Mouse (Mus musculus) CH12.LX (cell line): Measurements from ENCODE around the gene Rgs9bp. TPM values are rescaled to one million over a fixed set of nuclear protein-coding genes. Genes with fewer than 3 reads are reported as not detected.

Experiments
- DNase-seq: peaks from one replicate; pipeline ENCODE4 v3.0.0-alpha.2; 2013; ENCODE audit errors: extremely low read depth
- H3K27ac ChIP-seq: 2 replicates; pipeline ENCODE4 v1.5.1; 2012; ENCODE audit warnings: low read depth, mild to moderate bottlenecking, control low read depth, moderate library complexity; ENCODE audit not compliant: insufficient read depth
- H3K27me3 ChIP-seq: replicated peaks from 2 replicates; pipeline ENCODE3; 2012; ENCODE audit warnings: inconsistent platforms
- H3K36me3 ChIP-seq, 2 experiments: replicated peaks in 1 of 2; 2 replicates each; pipeline versions ENCODE3 to v1.6.1; 2012; ENCODE audit warnings: inconsistent platforms in 1 of 2, low read length in 1 of 2, mild to moderate bottlenecking in 1 of 2, mixed read lengths in 1 of 2, moderate library complexity in 1 of 2; ENCODE audit not compliant: control insufficient read depth in 1 of 2, insufficient read depth in 1 of 2
- H3K4me1 ChIP-seq, 2 experiments: 2 replicates each; pipeline ENCODE4 v1.6.1; 2012; ENCODE audit warnings: inconsistent platforms in 1 of 2, moderate library complexity in 1 of 2; ENCODE audit not compliant: insufficient read depth in 2 of 2, control insufficient read depth in 1 of 2
- H3K4me2 ChIP-seq: 2 replicates; pipeline ENCODE4 v1.6.1; 2012; ENCODE audit warnings: low read depth, mild to moderate bottlenecking, control low read depth; ENCODE audit not compliant: poor library complexity, insufficient read depth, severe bottlenecking
- H3K4me3 ChIP-seq, 3 experiments: fragments of 150-350 bp in 1 of 3; sonication (generic) in 1 of 3; replicated peaks in 1 of 3; 2 replicates each; pipeline versions ENCODE3 to v1.5.1; 2011 to 2012; ENCODE audit warnings: low read depth in 2 of 3, low read length in 2 of 3, mild to moderate bottlenecking in 2 of 3, moderate library complexity in 2 of 3, control low read depth in 1 of 3, improper control_type of control experiment in 1 of 3, inconsistent platforms in 1 of 3, mixed read lengths in 1 of 3; ENCODE audit not compliant: poor library complexity in 1 of 3
- H3K79me2 ChIP-seq: replicated peaks from 2 replicates; pipeline ENCODE4 v1.6.1; 2012; ENCODE audit warnings: mild to moderate bottlenecking, moderate library complexity; ENCODE audit not compliant: control insufficient read depth, poor library complexity, insufficient read depth, severe bottlenecking; ENCODE audit errors: extremely low read depth
- H3K9ac ChIP-seq: 2 replicates; pipeline ENCODE4 v1.6.1; 2012; ENCODE audit warnings: low read depth, mild to moderate bottlenecking, control low read depth, moderate library complexity; ENCODE audit not compliant: insufficient read depth
- H3K9me3 ChIP-seq: replicated peaks from 2 replicates; pipeline ENCODE3; 2012; ENCODE audit warnings: low read length, inconsistent platforms, mixed read lengths
- BHLHE40 ChIP-seq: IDR thresholded peaks from 2 replicates; pipeline ENCODE4 v1.6.1; 2011; ENCODE audit warnings: mild to moderate bottlenecking, low read depth, low read length, improper control_type of control experiment
- CHD2 ChIP-seq: IDR thresholded peaks from 2 replicates; pipeline ENCODE4 v1.6.1; 2011; ENCODE audit warnings: low read length, improper control_type of control experiment
- CTCF ChIP-seq, 2 experiments: IDR thresholded peaks in 1 of 2; conservative IDR thresholded peaks in 1 of 2; 2 replicates each; pipeline ENCODE4 v1.5.1; 2011 to 2012; ENCODE audit warnings: low read depth in 2 of 2, low read length in 2 of 2, improper control_type of control experiment in 1 of 2, inconsistent platforms in 1 of 2, mild to moderate bottlenecking in 1 of 2, moderate library complexity in 1 of 2
- E2F4 ChIP-seq: IDR thresholded peaks from 2 replicates; pipeline ENCODE4 v1.6.1; 2011; ENCODE audit warnings: low read depth, low read length, improper control_type of control experiment; ENCODE audit not compliant: insufficient replicate concordance
- HCFC1 ChIP-seq: IDR thresholded peaks from 2 replicates; pipeline ENCODE4 v1.6.1; 2012; ENCODE audit warnings: low read depth, mild to moderate bottlenecking, inconsistent platforms, low read length, improper control_type of control experiment
- MXI1 ChIP-seq: IDR thresholded peaks from 2 replicates; pipeline ENCODE4 v1.6.1; 2011; ENCODE audit warnings: mild to moderate bottlenecking, low read depth, low read length, improper control_type of control experiment
- NRF1 ChIP-seq: IDR thresholded peaks from 2 replicates; pipeline ENCODE4 v1.6.1; 2014; ENCODE audit warnings: low read depth, mild to moderate bottlenecking, inconsistent platforms, low read length, improper control_type of control experiment, moderate library complexity
- POLR2AphosphoS2 ChIP-seq: IDR thresholded peaks from 2 replicates; pipeline ENCODE4 v1.6.1; 2011; ENCODE audit warnings: low read depth, low read length, improper control_type of control experiment
- RAD21 ChIP-seq: IDR thresholded peaks from 2 replicates; pipeline ENCODE4 v1.6.1; 2011; ENCODE audit warnings: low read depth, mild to moderate bottlenecking, low read length, improper control_type of control experiment, moderate library complexity
- SIN3A ChIP-seq: IDR thresholded peaks from 2 replicates; pipeline ENCODE4 v1.6.1; 2012; ENCODE audit warnings: low read length, improper control_type of control experiment, inconsistent platforms
- SMC3 ChIP-seq: IDR thresholded peaks from 2 replicates; pipeline ENCODE4 v1.6.1; 2011; ENCODE audit warnings: low read depth, low read length, improper control_type of control experiment
- TBP ChIP-seq: conservative IDR thresholded peaks from 2 replicates; pipeline ENCODE4 v1.6.1; 2011; ENCODE audit warnings: low read depth, low read length, improper control_type of control experiment
- TCF12 ChIP-seq: IDR thresholded peaks from 2 replicates; pipeline ENCODE4 v1.6.1; 2014; ENCODE audit warnings: low read depth, mild to moderate bottlenecking, inconsistent platforms, low read length, improper control_type of control experiment
- USF1 ChIP-seq: IDR thresholded peaks from 2 replicates; pipeline ENCODE4 v1.6.1; 2014; ENCODE audit warnings: low read depth, mild to moderate bottlenecking, inconsistent platforms, low read length, improper control_type of control experiment
- ZNF384 ChIP-seq: IDR thresholded peaks from 2 replicates; pipeline ENCODE4 v1.6.1; 2012; ENCODE audit warnings: low read depth, low read length, improper control_type of control experiment, inconsistent platforms
- dilution Hi-C: fragments of 300-500 bp; cut with MboI; formaldehyde crosslinking; loops from 2 replicates; pipeline ENCODE4 v1.14.3; 2020; ENCODE audit warnings: low sequenced_read_pairs; ENCODE audit not compliant: extremely low pct_unique_long_range_greater_than_20kb, extremely low pct_ligation_motif_present
- in situ Hi-C: fragments of 300-500 bp; cut with MboI; formaldehyde crosslinking; loops from 3 replicates; pipeline ENCODE4 v1.14.3; 2019; ENCODE audit warnings: low sequenced_read_pairs, low pct_ligation_motif_present, low pct_unique_long_range_greater_than_20kb, mixed read lengths
- polyA plus RNA-seq: library from polyadenylated mRNA; unstranded; fragments of >175 nt; gene quantifications from 2 replicates; pipeline ENCODE4 v1.2.1, GENCODE M21; 2012; ENCODE audit warnings: low read depth; ENCODE audit not compliant: insufficient read length
- total RNA-seq, 2 experiments: library from RNA; depleted of rRNA; stranded (reverse); fragments of 300-350 nt in 1 of 2; fragments of >200 nt in 1 of 2; gene quantifications; 2 replicates each; pipeline ENCODE4 v1.2.3; 2012 to 2014

Rgs9bp gene
- total RNA-seq (2012; rRNA removed) (0.17 and 0.21 TPM in 2 replicates), total RNA-seq (2014; rRNA removed) (0.05 and 0.11 TPM in 2 replicates), polyA plus RNA-seq (0.04 and 0.06 TPM in 2 replicates)

- Histone ChIP-seq H3K36me3 (peaks cover 0 to 7% of the 10 kb centered on the region in 2 experiments), H3K4me2 (peak within 1 kb of the TSS; percentile 89), H3K4me1 (peaks cover 8 to 34% of the 10 kb centered on the region in 2 experiments), H3K27me3 (peaks cover 24% of the 10 kb centered on the region), H3K79me2 (0 out of 2 replicates have a peak, but pooled peaks cover 4% of the 10 kb centered on the region), H3K9me3 (peaks cover 4% of the 10 kb centered on the region), H3K27ac (no peak within 1 kb of the TSS), H3K4me3 (peak within 1 kb of the TSS; percentile 77 to 80 (median 79)), H3K9ac (peak within 1 kb of the TSS; percentile 55)
- in situ Hi-C loops (loop anchor here (5.0 kb wide), 1 partner anchor 42 kb away; no protein-coding TSS in a partner anchor), dilution Hi-C loops (no loop called here)
- no peak for TF ChIP-seq NRF1
- TF ChIP-seq ZNF384, result no peak
- TF ChIP-seq SMC3, result no peak
- TF ChIP-seq USF1, result no peak
- 0 out of 2 replicates have a peak, but pooled peaks have one; percentile 14 for TF ChIP-seq BHLHE40
- TF ChIP-seq E2F4, result no peak
- no peak for TF ChIP-seq HCFC1
- no peak for TF ChIP-seq CHD2
- peak; percentile 65 for TF ChIP-seq SIN3A
- peak; percentile 37; the same call in 1 of the 2 replicates for TF ChIP-seq MXI1
- no peak for TF ChIP-seq TBP
- TF ChIP-seq TCF12, result no peak
- DNase-seq, result peak; percentile 48
Observed at GRCm38 (mm10) chr7:35585191-35586054, at the start of gene Rgs9bp. Rgs9bp (minus strand) TSS chr7:35585582.

- peaks cover 39 to 91% of the 10 kb centered on the region in 2 experiments for H3K36me3 ChIP-seq
- in situ Hi-C loops (loop anchor here (5.0 kb wide), 1 partner anchor 41 kb away; the partner anchor contains the start of genes Ankrd27 and Rgs9bp), dilution Hi-C loops (no loop called here)
- no peaks in the 10 kb centered on the region for H3K79me2 ChIP-seq
- H3K4me3 ChIP-seq, result no peak overlapping the region
- peak; percentile 39 for TF ChIP-seq SMC3
- TF ChIP-seq RAD21, result peak; percentile 30
- no peak for TF ChIP-seq POLR2AphosphoS2
- peak; percentile 68 to 75 for TF ChIP-seq CTCF (conservative IDR thresholded peaks at IDR 0.05 in 1 of 2, IDR thresholded peaks at IDR 0.05 in 1 of 2; ENCODE audit: low read depth in 2 of 2, low read length in 2 of 2)
- peak; percentile 43 for DNase-seq
- no peaks in the 10 kb centered on the region for H3K4me1 ChIP-seq
- no peaks in the 10 kb centered on the region for H3K27me3 ChIP-seq
- no peak overlapping the region for H3K27ac ChIP-seq
- H3K4me2 ChIP-seq, result no peak overlapping the region
- H3K9ac ChIP-seq, result no peak overlapping the region
- peaks cover 2% of the 10 kb centered on the region for H3K9me3 ChIP-seq
Observed at GRCm38 (mm10) chr7:35628496-35628895, 43.1 kb upstream of the Rgs9bp start.
